Mouse (Mus musculus) limb, embryonic 13.5 days (tissue): ENCODE results near the gene Rbm47. TPM values are rescaled to one million over a fixed set of nuclear protein-coding genes. Genes with fewer than 3 reads are reported as not detected.
"Not testable (repeated sequence)": the region's sequence is repeated elsewhere in the genome, so short reads cannot be mapped to it uniquely, and the experiment has no call there.

Experiments used
- ATAC-seq: fragments of 200-750 bp; cut with Nextera tagmentation; 2 replicates; pipeline ENCODE4 v1.8.0; 2017; ENCODE audit warnings: low read depth, moderate number of reproducible peaks, moderate TSS enrichment; ENCODE audit not compliant: low FRiP score
- H3K27ac ChIP-seq: fragments of 300-500 bp; sonication (generic); 2 replicates; pipeline ENCODE4 v1.5.1; 2015; ENCODE audit warnings: inconsistent platforms, mild to moderate bottlenecking, moderate library complexity
- H3K27me3 ChIP-seq: fragments of 300-500 bp; sonication (generic); 2 replicates; pipeline ENCODE4 v1.6.1; 2015; ENCODE audit warnings: mild to moderate bottlenecking, inconsistent platforms
- H3K36me3 ChIP-seq: fragments of 300-500 bp; sonication (generic); 2 replicates; pipeline ENCODE4 v1.6.1; 2015; ENCODE audit warnings: inconsistent platforms, mild to moderate bottlenecking, moderate library complexity
- H3K4me1 ChIP-seq: fragments of 300-500 bp; sonication (generic); 2 replicates; pipeline ENCODE4 v1.6.1; 2015; ENCODE audit warnings: inconsistent platforms
- H3K4me2 ChIP-seq: fragments of 300-500 bp; sonication (generic); replicated peaks from 2 replicates; pipeline ENCODE4 v1.6.1; 2015; ENCODE audit warnings: inconsistent platforms, mild to moderate bottlenecking, moderate library complexity
- H3K4me3 ChIP-seq: fragments of 300-500 bp; sonication (generic); 2 replicates; pipeline ENCODE4 v1.5.1; 2015; ENCODE audit warnings: moderate library complexity, mild to moderate bottlenecking, inconsistent platforms
- H3K9ac ChIP-seq: fragments of 300-500 bp; sonication (generic); 2 replicates; pipeline ENCODE4 v1.6.1; 2015; ENCODE audit warnings: mild to moderate bottlenecking, inconsistent platforms
- H3K9me3 ChIP-seq: fragments of 300-500 bp; sonication (generic); 2 replicates; pipeline ENCODE4 v1.6.1; 2016; ENCODE audit warnings: inconsistent platforms
- WGBS: fragments of 180-500 bp; shearing (Covaris S2); methylation state at CpG from one replicate; pipeline ENCODE4 v1.1.7; 2015; 5-methylcytosine and 5-hydroxymethylcytosine counted together
- polyA plus RNA-seq: library from polyadenylated mRNA; unstranded; fragments of >200 nt; fragmentation: Nextera tagmentation; extraction: Ambion mirVana; gene quantifications from 2 replicates; pipeline ENCODE4 v1.2.1, GENCODE M21; 2015

Rbm47 gene
- polyA plus RNA-seq, 1 experiment from 2014 or later: 4.0 TPM

DNA sequence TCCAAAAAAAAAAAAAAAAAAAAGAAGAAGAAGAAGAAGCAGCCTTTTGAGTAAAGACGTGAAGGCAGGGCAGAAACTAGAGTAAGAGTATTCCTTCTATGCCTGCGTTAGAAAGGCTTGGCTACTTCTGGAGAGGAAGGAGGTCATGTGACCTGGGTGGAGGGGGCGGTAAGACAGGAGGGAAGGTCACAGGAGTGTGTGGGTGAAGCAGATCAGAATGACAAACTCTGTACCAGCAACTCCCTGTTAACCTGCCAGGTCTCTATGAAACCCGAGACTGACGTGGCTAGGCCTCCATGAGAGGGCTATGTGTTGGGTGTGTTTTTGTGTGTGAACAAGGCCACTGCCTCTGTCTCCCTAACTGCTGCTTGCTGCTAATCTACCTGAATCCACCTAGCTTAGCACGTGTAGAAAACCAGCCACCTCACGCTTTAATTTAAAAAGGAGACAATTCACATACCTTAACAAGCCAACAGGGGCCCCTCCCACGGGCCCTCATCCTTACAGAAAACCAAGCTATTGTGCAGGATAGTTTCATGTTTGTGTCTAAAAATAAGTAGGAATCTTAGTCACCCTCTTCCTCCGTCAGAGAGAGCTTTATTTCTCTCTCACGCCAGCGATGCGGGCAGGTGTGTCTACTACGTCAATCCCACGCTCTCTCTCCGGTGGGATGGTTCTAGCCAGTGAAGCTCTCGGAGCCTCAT lies 17.7 kb upstream of the Rbm47 start:
- H3K36me3 ChIP-seq: no peaks in the 10 kb centered on the region
- no peak overlapping the region for H3K9ac ChIP-seq
- no peaks in the 10 kb centered on the region for H3K27me3 ChIP-seq
- no peak overlapping the region for H3K27ac ChIP-seq
- H3K9me3 ChIP-seq: no peaks in the 10 kb centered on the region
- no peak overlapping the region for H3K4me2 ChIP-seq
- H3K4me1 ChIP-seq: no peaks in the 10 kb centered on the region
- ATAC-seq: no peak
- H3K4me3 ChIP-seq: no peak overlapping the region
- 72% methylated on average over 16 of the region's 16 CpGs for WGBS

- H3K27me3 ChIP-seq, H3K9me3 ChIP-seq, H3K4me3 ChIP-seq, H3K4me1 ChIP-seq, H3K9ac ChIP-seq, H3K4me2 ChIP-seq, H3K27ac ChIP-seq, ATAC-seq, H3K36me3 ChIP-seq: not testable (repeated sequence)
- 86% methylated on average over 6 of the region's 7 CpGs for WGBS
Measured at GRCm38 (mm10) chr5:66188591-66188990, 15.7 kb upstream of the Rbm47 start.

GRCm38 (mm10) chr5:66182156-66182555 lies 9.2 kb upstream of the Rbm47 start:
- 81% methylated on average over 3 of the region's 3 CpGs for WGBS
- no peaks in the 10 kb centered on the region for H3K27me3 ChIP-seq
- H3K4me1 ChIP-seq: 0 out of 2 replicates have a peak, but pooled peaks cover 5% of the 10 kb centered on the region
- no peak overlapping the region for H3K4me3 ChIP-seq
- no peaks in the 10 kb centered on the region for H3K36me3 ChIP-seq
- ATAC-seq: no peak
- no peaks in the 10 kb centered on the region for H3K9me3 ChIP-seq
- no peak overlapping the region for H3K27ac ChIP-seq
- no peak overlapping the region for H3K4me2 ChIP-seq
- no peak overlapping the region for H3K9ac ChIP-seq

GRCm38 (mm10) chr5:66174160-66174837 lies 1.4 kb upstream of the Rbm47 start:
- H3K4me2 ChIP-seq: peak overlapping the region; percentile 34

DNA sequence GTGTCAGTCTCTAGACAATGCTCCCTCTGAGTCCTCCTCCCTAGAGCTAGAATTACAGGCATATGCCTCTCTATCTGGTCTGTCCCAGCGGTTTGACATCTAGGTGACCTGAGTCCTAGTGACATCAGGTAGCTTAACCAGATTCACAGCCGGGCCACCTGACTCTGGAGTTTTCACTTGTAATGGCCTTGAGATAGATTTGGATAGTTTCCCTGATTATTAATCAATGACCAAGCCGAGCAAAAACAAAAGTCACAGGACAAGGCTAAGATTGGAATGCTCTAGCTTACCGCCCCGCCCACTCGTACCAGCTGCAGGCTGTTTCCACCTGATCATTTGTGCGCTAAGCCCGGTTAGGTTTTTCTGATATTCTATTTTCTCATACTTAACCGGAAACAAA lies 2.3 kb downstream of the Rbm47 start:
- no peak overlapping the region for H3K4me3 ChIP-seq
- H3K27me3 ChIP-seq: no peaks in the 10 kb centered on the region
- no peak overlapping the region for H3K4me2 ChIP-seq
- H3K9me3 ChIP-seq: no peaks in the 10 kb centered on the region
- no peak overlapping the region for H3K27ac ChIP-seq
- no peaks in the 10 kb centered on the region for H3K36me3 ChIP-seq
- H3K4me1 ChIP-seq: peaks cover 18% of the 10 kb centered on the region
- ATAC-seq: no peak
- WGBS: 84% methylated on average over 9 of the region's 9 CpGs
- no peak overlapping the region for H3K9ac ChIP-seq

More at GRCm38 (mm10) chr5:66174160-66174837, 1.4 kb upstream of the Rbm47 start:
- Histone ChIP-seq H3K4me1 (peaks cover 10% of the 10 kb centered on the region), H3K36me3 (no peaks in the 10 kb centered on the region), H3K4me3 (no peak overlapping the region), H3K9me3 (no peaks in the 10 kb centered on the region), H3K9ac (no peak overlapping the region), H3K27me3 (no peaks in the 10 kb centered on the region), H3K27ac (no peak overlapping the region)
- WGBS: 60% methylated on average over 23 of the region's 23 CpGs
- ATAC-seq: no peak

DNA sequence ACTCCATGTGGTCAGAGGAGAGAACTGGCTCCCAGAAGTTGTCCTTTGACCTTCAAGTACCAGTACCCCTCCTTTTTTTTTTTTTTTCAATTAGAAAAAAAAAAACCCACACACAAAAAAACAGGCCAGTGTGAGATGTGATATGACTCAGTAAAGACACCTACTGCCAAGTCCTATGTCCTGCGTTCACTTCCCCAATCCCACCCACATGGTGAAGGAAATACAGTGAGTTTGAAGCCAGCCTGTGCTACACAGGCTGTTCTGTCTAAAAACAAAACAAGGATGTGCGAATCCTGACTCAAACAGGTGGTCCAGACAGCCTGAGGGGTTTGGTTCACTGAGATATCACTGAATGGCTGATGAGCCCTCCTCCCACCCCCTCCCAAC lies 3.8 kb downstream of the Rbm47 start:
- Histone ChIP-seq H3K9ac (no peak overlapping the region), H3K27ac (no peak overlapping the region), H3K4me1 (peaks cover 9% of the 10 kb centered on the region), H3K4me3 (no peak overlapping the region), H3K4me2 (no peak overlapping the region), H3K27me3 (no peaks in the 10 kb centered on the region), H3K36me3 (no peaks in the 10 kb centered on the region), H3K9me3 (no peaks in the 10 kb centered on the region)
- no peak for ATAC-seq
- 93% methylated on average over 2 of the region's 2 CpGs for WGBS

DNA sequence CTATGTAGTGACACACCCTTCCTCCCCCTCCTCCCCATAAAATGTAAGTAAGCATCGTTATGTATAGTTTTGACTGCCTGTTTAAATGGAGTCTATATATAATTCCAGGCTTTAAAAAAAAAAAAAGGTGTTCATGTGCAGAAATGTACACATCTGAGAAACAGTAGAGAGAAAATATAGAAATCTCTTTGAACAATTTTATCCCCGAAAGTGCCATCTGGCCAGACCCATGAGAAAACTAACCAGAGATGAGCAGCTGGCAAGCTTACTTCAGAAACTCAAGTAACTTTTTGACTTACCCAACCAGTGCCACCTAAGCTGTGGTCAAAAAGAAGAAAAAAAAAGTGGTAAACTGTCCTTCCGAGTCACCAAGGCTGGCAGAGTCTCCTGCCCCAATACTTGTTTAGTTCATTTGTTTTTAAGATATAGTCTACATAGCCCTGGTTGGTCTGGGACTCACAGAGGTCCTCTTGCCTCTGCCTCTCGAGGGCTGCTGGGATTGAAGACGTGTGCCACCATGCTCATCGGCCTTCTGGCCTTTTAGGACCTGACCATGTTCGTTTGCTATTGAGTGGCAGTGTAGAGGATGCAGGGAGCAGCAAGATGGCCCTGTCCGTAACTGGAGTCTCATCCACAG lies 4.3 kb downstream of the Rbm47 start:
- 80% methylated on average over 8 of the region's 8 CpGs for WGBS
- ATAC-seq: no peak
- Histone ChIP-seq H3K27me3 (no peaks in the 10 kb centered on the region), H3K4me2 (no peak overlapping the region), H3K9me3 (no peaks in the 10 kb centered on the region), H3K9ac (no peak overlapping the region), H3K4me1 (peaks cover 8% of the 10 kb centered on the region; the same call in 1 of the 2 replicates), H3K27ac (no peak overlapping the region), H3K4me3 (no peak overlapping the region), H3K36me3 (no peaks in the 10 kb centered on the region)

DNA sequence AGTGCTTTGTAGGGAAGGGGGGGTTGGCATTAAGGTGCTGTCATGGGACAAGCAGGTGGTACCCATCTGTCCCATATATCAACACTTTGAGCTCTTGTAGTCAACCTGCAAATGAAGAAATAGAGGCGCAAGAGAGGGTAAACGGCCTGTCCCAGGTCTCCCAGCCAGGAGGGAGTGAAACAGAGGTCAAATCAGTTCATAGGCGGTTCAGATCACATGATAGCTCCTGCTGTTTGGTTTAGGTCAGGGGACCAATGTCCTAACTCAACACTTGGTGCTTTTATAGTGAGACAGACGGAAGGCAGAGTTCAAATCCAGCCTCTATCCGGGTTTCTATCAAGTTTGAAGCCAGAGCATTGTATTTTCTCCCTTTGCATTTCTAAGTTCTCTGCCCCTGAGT lies 6.0 kb downstream of the Rbm47 start:
- 77% methylated on average over 5 of the region's 5 CpGs for WGBS

DNA sequence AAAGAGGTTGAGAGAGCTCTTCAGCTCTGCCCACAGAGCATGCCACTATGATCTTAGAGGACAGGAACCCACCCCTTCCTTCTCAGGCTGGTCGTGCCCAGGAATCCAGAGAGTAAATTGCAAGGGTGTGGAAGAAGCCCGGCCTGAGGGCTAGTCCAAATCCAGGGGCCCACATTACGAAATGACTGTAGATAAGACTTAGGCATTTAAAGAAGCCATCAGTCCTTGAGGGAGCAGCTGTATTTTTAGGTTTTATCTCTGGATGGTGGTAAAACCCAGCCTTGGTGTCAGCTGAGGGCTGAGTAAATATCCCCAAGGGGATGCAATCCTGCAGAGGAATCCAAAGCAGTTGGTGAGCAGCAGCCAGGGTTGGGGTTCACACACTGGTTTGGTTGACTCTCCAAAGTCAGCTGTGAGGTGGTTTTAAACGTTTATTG lies 6.7 kb downstream of the Rbm47 start:
- no peak for ATAC-seq
- Histone ChIP-seq H3K27me3 (no peaks in the 10 kb centered on the region), H3K4me2 (no peak overlapping the region), H3K36me3 (no peaks in the 10 kb centered on the region), H3K9ac (no peak overlapping the region), H3K4me3 (no peak overlapping the region), H3K4me1 (peaks cover 8% of the 10 kb centered on the region; the same call in 1 of the 2 replicates), H3K27ac (no peak overlapping the region), H3K9me3 (no peaks in the 10 kb centered on the region)
- WGBS: 48% methylated on average over 4 of the region's 4 CpGs

More for the DNA sequence above, 6.0 kb downstream of the Rbm47 start:
- no peak overlapping the region for H3K4me3 ChIP-seq
- ATAC-seq: no peak
- no peaks in the 10 kb centered on the region for H3K9me3 ChIP-seq
- H3K9ac ChIP-seq: no peak overlapping the region
- no peak overlapping the region for H3K27ac ChIP-seq
- H3K36me3 ChIP-seq: no peaks in the 10 kb centered on the region
- no peaks in the 10 kb centered on the region for H3K27me3 ChIP-seq
- peaks cover 8% of the 10 kb centered on the region; the same call in 1 of the 2 replicates for H3K4me1 ChIP-seq
- no peak overlapping the region for H3K4me2 ChIP-seq

GRCm38 (mm10) chr5:66165748-66166147 lies 7.2 kb downstream of the Rbm47 start:
- H3K27ac ChIP-seq: no peak overlapping the region
- no peaks in the 10 kb centered on the region for H3K27me3 ChIP-seq
- H3K36me3 ChIP-seq: no peaks in the 10 kb centered on the region
- no peak overlapping the region for H3K4me2 ChIP-seq
- no peak overlapping the region for H3K4me3 ChIP-seq
- 75% methylated on average over 8 of the region's 8 CpGs for WGBS
- peaks cover 8% of the 10 kb centered on the region; the same call in 1 of the 2 replicates for H3K4me1 ChIP-seq
- no peak overlapping the region for H3K9ac ChIP-seq
- no peak for ATAC-seq
- H3K9me3 ChIP-seq: no peaks in the 10 kb centered on the region

DNA sequence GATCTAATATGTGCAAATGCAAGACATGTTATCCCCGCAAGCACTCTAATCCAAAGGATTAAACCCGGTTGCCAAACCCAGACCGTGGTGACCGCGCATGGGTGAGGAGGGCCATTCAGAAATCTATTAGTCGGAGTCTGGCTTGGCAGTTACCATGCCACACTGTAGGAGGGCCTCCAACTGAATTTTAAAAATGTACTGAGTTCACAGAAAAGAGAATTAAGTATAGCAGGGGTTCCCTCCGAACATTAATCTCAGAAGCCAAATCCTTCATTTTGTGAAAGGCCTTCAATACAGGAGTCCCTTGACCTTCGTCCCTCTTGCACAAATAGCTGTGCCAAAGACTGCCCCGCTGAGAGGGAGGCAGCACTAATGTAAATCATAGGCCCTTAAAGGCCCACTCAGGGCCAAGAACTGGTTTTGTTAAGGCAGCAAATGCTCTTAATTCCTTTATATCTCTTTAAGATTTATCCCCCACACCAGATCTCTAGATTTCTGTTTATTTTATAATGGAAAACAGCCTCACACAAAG lies 16.4 kb downstream of the Rbm47 start:
- no peaks in the 10 kb centered on the region for H3K9me3 ChIP-seq
- H3K27me3 ChIP-seq: peaks cover 19% of the 10 kb centered on the region
- 74% methylated on average over 9 of the region's 9 CpGs for WGBS
- no peak overlapping the region for H3K9ac ChIP-seq
- H3K4me1 ChIP-seq: peaks cover 7% of the 10 kb centered on the region
- ATAC-seq: no peak
- H3K36me3 ChIP-seq: no peaks in the 10 kb centered on the region
- no peak overlapping the region for H3K4me3 ChIP-seq
- H3K27ac ChIP-seq: no peak overlapping the region
- no peak overlapping the region for H3K4me2 ChIP-seq

- Histone ChIP-seq H3K4me3 (no peak overlapping the region), H3K27ac (no peak overlapping the region), H3K9ac (no peak overlapping the region), H3K4me1 (peaks cover 13% of the 10 kb centered on the region), H3K27me3 (peaks cover 26% of the 10 kb centered on the region), H3K36me3 (no peaks in the 10 kb centered on the region), H3K9me3 (no peaks in the 10 kb centered on the region), H3K4me2 (no peak overlapping the region)
- ATAC-seq: no peak
- 78% methylated on average over 6 of the region's 6 CpGs for WGBS
Measured at GRCm38 (mm10) chr5:66154616-66155015, 18.3 kb downstream of the Rbm47 start.
